Mouse (Mus musculus): Measurements from ENCODE around the gene Sars2.

DNA sequence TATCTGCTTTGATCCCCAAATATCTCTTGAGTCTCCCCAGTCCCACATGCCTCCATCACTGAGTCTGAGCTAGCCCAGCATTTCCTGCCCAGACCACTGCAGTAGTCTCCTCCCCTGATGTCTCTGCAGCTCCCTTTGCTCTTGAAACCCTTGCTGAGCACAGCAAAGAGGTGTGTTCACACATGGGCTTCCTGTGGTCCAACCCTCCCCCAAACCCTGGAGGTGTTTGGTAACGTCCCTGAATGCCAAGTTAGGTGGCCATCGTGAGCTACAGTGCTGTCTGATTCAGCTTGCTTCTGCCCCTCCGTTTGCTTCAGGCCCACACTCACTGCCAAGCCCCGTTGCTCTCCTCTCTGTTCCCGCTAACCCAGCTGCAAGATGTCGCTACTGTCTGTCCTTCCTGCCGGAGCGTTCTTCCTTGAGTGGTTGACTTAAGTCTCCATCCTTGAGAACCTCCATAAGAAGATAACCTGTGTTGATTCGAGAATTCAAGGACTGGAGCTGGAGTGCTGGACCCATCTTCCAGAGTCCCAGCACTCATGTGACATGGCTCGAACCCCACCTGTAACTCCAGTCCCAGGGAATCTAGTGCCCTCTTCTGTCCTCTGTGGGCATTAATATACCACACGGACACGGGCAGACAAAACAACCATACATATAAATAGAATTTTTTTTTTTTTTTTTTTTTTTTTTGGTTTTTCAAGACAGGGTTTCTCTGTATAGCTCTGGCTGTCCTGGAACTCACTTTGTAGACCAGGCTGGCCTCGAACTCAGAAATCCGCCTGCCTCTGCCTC, 50.8 kb downstream of the Sars2 start:
- TF ChIP-seq CTCF (IDR thresholded peaks at IDR 0.05; ENCODE audit: borderline replicate concordance, control insufficient read depth, extremely low read depth, insufficient read depth, low read length, poor library complexity) (0 out of 2 replicates have a peak, but pooled peaks have one; percentile 12), POLR2A (IDR thresholded peaks at IDR 0.05; ENCODE audit: control insufficient read depth, extremely low read depth, insufficient read depth, low read length, poor library complexity) (no peak)

Data from thymus, adult 2 months (tissue).